Mouse (Mus musculus): ENCODE data around the gene March10.

Gene March10

GRCm38 (mm10) chr11:105456497-105456907 is at the start of gene March10:
TSS of gene March10 (minus strand) at chr11:105456735.
- DNase-seq = no peak

GRCm38 (mm10) chr11:105506322-105506721 is 49.8 kb upstream of the March10 start:
- DNase-seq = peak; percentile 10

- DNase-seq = no peak
Observed at GRCm38 (mm10) chr11:105505038-105505437, 48.5 kb upstream of the March10 start.

DNA sequence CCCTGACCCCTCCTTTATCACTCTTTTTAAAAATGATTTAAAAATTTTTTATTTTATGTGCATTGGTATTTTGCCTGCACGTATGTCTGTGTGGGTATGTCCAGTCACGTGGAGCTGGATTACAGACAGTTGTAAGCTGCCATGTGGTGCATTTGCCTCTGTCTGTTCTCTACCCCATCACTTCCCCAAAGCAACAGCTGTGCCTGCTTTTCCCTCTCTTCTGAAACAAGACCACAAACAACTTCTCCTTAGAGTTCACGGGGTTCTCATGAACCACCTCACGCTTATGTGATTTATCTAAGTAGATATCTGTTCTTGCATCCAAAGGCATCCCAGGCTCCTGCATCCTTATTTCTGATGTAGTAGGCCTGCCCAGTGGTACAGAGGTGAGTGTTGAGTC is 45.8 kb upstream of the March10 start:
- DNase-seq = peak; percentile 16

DNA sequence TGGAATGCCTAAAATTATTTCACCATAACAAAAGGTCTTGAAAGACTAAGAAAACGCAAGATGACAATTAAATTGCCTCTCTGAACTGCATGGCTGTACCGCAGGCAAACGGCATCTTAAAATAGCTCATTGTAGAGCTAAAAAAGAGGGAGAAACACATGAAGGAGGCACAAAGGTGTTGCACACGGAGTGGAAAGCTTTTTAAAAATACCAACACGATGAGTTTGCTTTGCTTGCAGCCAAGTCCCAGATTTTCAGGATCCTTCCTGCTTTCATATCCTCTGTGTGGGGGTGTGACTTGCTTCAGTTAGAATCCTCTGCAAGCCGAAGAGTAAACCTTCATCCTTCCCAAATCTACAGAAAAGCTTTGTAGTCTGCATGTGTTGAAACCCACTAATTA is 41.0 kb upstream of the March10 start:
- no peak for DNase-seq

- no peak for DNase-seq
Observed at GRCm38 (mm10) chr11:105496665-105497064, 40.1 kb upstream of the March10 start.

DNA sequence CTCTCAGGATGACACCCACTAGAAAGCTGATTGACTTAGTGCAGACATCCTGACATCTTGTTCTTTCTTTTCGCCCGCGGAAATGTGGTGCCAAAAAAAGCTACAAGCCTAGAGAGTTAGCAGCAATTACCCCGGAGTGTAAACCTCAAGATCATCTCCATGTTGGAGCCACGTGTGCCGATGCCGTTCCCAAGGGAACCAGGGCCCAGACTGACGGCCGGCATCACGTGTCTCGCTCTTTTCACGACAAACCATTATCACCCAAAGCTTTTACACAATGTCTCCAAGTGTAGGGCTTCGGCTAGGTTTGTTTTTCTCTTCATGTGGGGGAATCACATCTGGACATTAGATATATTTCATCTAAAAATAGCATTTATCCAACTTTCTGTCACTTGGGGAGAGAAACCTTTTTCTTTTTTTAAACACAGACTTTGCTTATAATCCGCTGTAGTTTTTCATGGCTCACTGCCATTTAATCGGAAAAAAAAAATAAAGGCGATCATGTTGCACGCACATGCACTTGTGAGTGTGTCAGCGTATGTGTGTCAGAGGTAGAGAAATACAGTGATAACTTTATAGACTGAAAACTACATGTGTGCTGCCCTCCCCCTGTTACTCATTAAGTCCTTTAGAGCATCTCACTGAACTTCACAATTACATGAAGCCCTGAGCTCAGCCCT is 39.2 kb upstream of the March10 start:
- no peak for DNase-seq

- DNase-seq = no peak
Observed at GRCm38 (mm10) chr11:105494786-105495369, 38.3 kb upstream of the March10 start.

DNA sequence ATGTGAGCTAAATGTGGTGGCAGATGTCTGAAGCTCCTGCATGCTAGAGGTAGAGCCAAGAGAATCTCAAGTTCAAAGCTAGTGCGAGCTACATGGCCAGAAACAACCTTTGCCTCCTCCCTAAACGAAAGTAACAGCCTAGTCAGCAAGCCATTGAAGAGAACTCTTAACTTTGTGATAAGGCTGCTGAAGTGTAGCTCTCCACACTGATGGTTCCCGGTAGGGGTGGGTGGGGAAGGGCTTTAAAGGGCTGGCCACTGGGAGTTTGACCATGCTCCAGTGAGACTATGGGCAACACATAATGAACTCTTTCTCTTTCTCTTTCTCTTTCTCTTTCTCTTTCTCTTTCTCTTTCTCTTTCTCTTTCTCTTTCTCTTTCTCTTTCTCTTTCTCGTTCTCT is 35.9 kb upstream of the March10 start:
- peak; percentile 55 for DNase-seq

GRCm38 (mm10) chr11:105490971-105491370 is 34.4 kb upstream of the March10 start:
- no peak for DNase-seq

DNA sequence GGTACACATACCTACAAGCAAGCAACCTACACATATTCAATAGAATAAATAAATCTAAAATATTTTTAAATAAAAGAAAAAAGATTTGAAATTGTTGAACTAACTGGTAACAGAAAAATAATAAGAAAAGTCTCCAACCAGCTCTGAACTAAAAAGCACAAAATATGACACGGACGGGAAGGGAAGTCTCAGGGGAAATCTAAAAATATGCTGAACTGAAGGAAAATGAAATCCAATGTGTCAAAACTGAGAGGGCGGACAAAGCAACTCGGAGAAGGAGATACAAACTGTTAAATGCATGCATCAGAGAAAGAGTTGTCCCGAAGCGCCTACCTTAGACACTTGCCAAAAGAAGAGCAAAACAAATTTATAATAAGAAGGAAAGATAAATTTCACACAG is 28.9 kb upstream of the March10 start:
- no peak for DNase-seq

DNA sequence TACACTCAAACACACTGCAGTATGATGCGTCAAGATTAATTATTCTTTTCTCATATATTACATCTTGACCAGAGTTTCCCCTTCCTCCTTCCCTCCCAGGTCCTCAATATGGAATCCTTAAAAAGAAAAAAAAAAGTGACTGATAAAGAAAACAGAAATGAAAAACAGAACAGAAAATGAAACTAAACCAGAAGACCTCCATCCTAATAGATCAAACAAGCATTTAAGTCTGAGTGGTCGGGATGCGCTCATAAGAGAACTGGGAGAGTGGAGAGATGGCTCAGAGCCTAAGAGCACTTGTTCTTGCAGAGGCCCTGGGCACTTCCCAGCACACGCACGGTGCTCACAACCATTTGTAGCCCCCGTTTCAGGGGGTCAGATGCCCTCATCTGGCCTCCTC is 28.5 kb upstream of the March10 start:
- no peak for DNase-seq

- no peak for DNase-seq
Observed at GRCm38 (mm10) chr11:105482747-105483146, 26.2 kb upstream of the March10 start.

- no peak for DNase-seq
Observed at GRCm38 (mm10) chr11:105474746-105475145, 18.2 kb upstream of the March10 start.

GRCm38 (mm10) chr11:105474352-105474736 is 17.8 kb upstream of the March10 start:
- no peak for DNase-seq

DNA sequence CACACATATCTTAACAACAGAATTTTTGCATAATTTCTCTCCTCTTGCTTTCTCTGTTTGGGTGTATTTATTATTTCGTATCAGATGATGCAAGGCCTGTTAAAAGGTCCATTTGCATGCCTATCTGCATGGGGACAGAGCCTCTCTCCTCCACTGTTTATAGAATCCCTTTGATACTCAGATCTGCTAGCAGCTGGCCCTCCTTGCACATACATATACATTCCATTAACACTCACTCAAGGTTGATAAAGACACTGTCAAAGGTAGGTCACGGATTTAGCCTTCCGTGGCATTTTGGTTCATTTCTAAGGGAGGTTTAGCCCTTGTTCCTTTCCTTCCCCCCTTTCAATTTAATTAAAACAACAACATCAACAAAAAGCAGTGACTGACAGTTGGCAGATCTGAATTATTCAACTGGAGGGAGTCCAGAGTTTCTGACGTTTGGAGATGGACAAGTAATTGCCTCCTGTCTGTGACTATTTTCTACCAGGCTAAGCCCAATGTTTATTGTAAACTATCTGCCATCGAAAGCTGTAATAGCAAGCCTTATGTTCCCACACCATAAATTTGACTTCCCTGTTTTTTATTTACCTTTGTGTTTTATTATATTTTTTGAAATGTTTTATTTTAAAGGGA is 17.3 kb upstream of the March10 start:
- DNase-seq = no peak

- DNase-seq = no peak
Observed at GRCm38 (mm10) chr11:105472610-105473009, 16.1 kb upstream of the March10 start.

- DNase-seq = no peak
Observed at GRCm38 (mm10) chr11:105470896-105471295, 14.4 kb upstream of the March10 start.

GRCm38 (mm10) chr11:105469561-105469960 is 13.0 kb upstream of the March10 start:
- peak; percentile 35 for DNase-seq

DNA sequence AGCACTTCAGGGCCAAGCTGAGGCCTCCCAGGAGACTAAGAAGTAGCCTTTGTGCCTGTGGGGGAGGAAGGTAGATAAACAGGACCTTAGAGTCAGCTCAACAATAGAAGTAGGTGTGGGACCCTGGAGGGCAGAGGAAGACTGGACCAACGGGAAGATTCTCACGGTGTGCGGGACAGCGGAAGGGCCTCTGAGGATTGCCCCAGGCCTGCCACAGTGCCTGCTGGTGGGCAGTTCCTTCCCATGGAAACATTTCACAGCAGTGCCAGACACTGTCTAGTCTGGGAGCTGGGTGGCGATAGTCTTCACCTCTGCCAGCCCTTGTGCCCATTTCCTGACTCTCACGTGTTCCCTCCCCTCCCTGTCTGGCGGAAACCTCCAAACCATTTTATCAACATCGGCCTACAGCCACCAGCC is 12.6 kb upstream of the March10 start:
- peak; percentile 66 for DNase-seq

DNA sequence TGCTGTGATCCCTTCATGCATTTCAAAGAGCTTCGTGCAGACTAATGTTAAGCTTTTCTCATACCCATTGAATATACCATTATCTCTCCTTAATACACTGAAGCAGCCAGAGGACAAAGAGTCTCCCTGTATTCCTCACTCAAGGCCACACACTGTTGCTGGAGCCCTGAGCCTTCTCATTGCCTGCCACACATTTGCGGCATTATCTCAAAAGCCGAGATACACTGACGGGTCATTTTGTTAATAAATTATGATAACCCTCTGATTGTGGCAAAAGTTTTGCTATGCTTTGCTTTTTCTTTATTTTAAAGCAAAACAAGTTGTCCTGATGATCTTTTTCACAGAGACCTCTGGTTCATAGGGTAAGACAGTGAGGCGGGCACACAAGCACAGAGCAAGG is 11.9 kb upstream of the March10 start:
- DNase-seq = no peak

DNA sequence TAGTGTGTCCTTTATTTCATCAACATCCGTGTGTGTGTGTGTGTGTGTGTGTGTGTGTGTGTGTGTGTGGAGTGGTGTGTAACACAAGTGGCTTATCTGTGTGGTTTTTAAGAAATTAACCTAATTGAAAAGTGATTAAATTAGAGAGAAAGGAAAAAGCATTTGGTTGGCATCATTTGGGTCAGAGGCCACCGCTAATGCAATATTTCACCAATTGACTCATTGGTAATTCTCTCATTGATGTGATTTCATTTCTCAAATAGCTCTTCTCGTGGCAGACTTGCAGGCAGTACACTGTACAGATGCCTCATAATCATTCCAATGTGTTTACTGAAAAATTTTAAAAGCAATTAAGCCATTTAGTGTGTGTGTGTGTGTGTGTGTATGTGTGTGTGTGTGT is 11.3 kb upstream of the March10 start:
- no peak for DNase-seq

DNA sequence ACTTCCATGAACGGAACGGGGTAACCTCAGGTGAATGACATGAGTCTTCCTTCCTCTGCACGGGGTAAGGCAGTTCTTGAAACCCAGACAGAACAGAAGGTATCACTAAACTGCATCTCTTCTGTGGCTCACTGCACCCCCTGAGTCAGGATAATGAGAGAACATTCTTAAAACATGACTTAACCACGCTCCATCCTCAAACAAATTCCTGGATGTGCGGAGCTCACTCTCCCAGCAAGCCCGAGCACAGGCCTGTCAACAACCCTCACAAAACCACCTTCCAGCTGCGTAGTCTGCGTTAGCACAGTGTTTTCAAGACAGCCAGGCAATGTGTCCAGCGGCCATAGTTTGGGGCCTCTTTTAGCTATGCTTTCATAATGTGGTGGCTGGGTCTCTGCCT is 10.7 kb upstream of the March10 start:
- DNase-seq = no peak

- peak; percentile 23 for DNase-seq
Observed at GRCm38 (mm10) chr11:105466756-105467155, 10.2 kb upstream of the March10 start.
